Mouse (Mus musculus) lung, embryonic 15.5 days (tissue): Measurements from ENCODE around the gene Cacnb1. TPM values are rescaled to one million over a fixed set of nuclear protein-coding genes. Genes with fewer than 3 reads are reported as not detected.

Source experiments
- ATAC-seq: fragments of 200-750 bp; cut with Nextera tagmentation; 2 replicates; pipeline ENCODE4 v1.8.0; 2017; ENCODE audit warnings: moderate number of reproducible peaks, borderline replicate concordance; ENCODE audit not compliant: low FRiP score, low TSS enrichment; ENCODE audit errors: extremely low read depth
- H3K27ac ChIP-seq: fragments of 300-500 bp; sonication (generic); 2 replicates; pipeline ENCODE4 v1.5.1; 2015; ENCODE audit warnings: moderate library complexity, mild to moderate bottlenecking, inconsistent platforms
- H3K27me3 ChIP-seq: fragments of 300-500 bp; sonication (generic); 2 replicates; pipeline ENCODE4 v1.6.1; 2015; ENCODE audit warnings: inconsistent platforms
- H3K36me3 ChIP-seq: fragments of 300-500 bp; sonication (generic); 2 replicates; pipeline ENCODE4 v1.6.1; 2015; ENCODE audit warnings: inconsistent platforms
- H3K4me1 ChIP-seq: fragments of 300-500 bp; sonication (generic); 2 replicates; pipeline ENCODE4 v1.6.1; 2015; ENCODE audit warnings: inconsistent platforms
- H3K4me2 ChIP-seq: fragments of 300-500 bp; sonication (generic); 2 replicates; pipeline ENCODE4 v1.6.1; 2015; ENCODE audit warnings: inconsistent platforms, mild to moderate bottlenecking, moderate library complexity
- H3K4me3 ChIP-seq: fragments of 300-500 bp; sonication (generic); 2 replicates; pipeline ENCODE4 v1.5.1; 2015; ENCODE audit warnings: mild to moderate bottlenecking, inconsistent platforms
- H3K9ac ChIP-seq: fragments of 300-500 bp; sonication (generic); 2 replicates; pipeline ENCODE4 v1.6.1; 2015; ENCODE audit warnings: inconsistent platforms
- H3K9me3 ChIP-seq: fragments of 300-500 bp; sonication (generic); 2 replicates; pipeline ENCODE4 v1.6.1; 2016; ENCODE audit warnings: inconsistent platforms
- WGBS: fragments of 180-500 bp; shearing (Covaris S2); methylation state at CpG from one replicate; pipeline ENCODE4 v1.1.7; 2015; 5-methylcytosine and 5-hydroxymethylcytosine counted together
- polyA plus RNA-seq: library from polyadenylated mRNA; unstranded; fragments of >200 nt; fragmentation: Nextera tagmentation; extraction: Ambion mirVana; gene quantifications from 2 replicates; pipeline ENCODE4 v1.2.1, GENCODE M21; 2015

Gene Cacnb1
- polyA plus RNA-seq, 1 experiment from 2014 or later, result 4.9 TPM

DNA sequence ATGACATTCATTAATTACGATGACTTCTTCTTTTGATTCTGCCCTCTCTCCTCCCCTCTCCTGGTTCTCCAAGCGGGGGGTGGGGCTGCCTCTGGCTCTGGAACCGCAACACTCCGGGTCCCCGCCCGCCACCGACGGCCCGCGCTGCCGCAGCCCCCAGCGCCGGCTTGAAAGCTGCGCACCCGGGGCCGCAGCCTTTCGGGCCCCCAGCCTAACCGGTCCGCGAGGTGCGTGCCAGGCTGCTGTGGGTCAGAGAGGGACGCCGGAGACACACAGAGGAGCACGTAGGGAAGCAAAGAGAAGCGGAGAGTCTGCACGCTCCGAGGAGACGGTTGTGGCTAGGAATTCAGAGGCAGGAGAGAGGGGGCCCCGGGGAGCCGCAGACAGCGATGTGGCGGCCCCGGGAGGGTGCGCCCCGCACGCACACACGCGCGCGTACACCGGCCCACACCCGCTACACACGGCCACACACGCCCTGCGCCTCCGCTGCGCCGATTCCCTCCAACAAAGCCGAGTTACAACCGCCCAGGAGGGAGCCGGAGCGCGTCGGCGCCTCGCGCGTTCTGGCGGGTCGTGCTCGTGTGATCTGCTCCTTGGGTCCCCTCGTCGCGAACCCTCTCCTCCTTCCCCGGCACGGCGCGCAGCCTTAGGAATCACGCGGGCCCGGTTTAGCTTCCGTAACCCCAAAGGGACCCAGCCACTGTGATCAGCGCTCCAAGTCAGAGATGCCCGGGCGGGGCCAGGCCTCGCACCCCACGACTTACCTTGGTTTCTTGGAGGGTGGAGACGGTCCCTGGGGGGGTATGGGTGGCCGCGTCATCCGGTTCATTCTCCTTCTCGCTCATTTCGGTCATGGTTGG is 29.5 kb upstream of the Cacnb1 start:
- Histone ChIP-seq H3K36me3 (no peaks in the 10 kb centered on the region), H3K4me3 (peak overlapping the region; percentile 37), H3K9ac (peak overlapping the region; percentile 14; the same call in 1 of the 2 replicates), H3K27ac (no peak overlapping the region), H3K9me3 (no peaks in the 10 kb centered on the region), H3K4me1 (peaks cover 18% of the 10 kb centered on the region), H3K4me2 (peak overlapping the region; percentile 66), H3K27me3 (peaks cover 80% of the 10 kb centered on the region)
- WGBS, result under 1% methylated on average over 79 of the region's 83 CpGs
- ATAC-seq, result no peak

DNA sequence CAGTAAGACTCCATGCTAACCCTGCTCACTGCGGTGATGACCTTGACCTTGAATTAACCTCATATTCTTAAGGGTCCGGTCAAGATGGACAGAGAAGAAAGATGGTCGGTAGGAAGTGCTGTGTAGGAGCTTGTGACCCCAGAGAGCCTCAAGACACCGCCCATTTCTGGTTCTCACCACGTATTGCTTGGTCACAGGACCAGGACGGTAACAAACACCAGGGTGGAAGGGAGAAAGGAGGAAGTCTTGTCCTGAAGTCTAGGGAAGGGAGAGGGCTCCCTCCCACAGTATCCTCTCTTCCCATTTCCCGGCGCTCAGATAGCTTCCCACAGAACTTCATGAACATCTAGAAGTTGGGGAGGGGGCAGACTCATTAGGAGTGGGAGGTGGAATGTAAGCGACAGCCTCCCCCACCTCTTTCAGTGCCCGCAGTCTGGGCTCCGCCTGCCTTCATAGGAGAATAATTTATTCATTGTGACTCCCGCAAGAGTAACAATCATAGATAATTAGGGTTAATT is 28.8 kb upstream of the Cacnb1 start:
- peak overlapping the region; percentile 37 for H3K4me3 ChIP-seq
- H3K4me2 ChIP-seq, result peak overlapping the region; percentile 66
- no peak overlapping the region for H3K27ac ChIP-seq
- no peaks in the 10 kb centered on the region for H3K9me3 ChIP-seq
- peaks cover 18% of the 10 kb centered on the region for H3K4me1 ChIP-seq
- no peak for ATAC-seq
- 8% methylated on average over 12 of the region's 12 CpGs for WGBS
- no peak overlapping the region for H3K9ac ChIP-seq
- H3K36me3 ChIP-seq, result no peaks in the 10 kb centered on the region
- H3K27me3 ChIP-seq, result peaks cover 76% of the 10 kb centered on the region

DNA sequence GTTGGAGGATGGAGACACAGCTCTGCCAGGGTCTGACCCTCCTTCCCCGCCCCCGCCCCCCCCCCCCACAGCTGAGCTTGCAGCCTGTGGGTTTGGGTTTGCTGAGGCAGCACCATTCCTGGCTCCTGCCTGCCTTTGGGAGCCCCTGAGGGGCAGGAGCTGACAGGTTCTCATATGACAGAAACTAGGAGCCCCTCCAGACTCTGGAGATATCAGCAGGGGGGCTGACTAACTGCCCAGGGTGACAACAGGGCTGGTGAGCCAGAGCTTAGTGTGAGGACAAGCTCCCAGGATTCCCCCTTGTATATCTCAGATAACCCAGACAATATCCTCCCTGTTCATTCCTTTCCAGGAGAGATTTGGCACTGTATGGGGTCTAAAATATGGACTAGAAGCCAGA is 28.1 kb upstream of the Cacnb1 start:
- H3K27me3 ChIP-seq, result peaks cover 75% of the 10 kb centered on the region
- H3K4me3 ChIP-seq, result no peak overlapping the region
- no peak overlapping the region for H3K4me2 ChIP-seq
- H3K36me3 ChIP-seq, result no peaks in the 10 kb centered on the region
- WGBS, result 10% methylated on average over 2 of the region's 2 CpGs
- H3K9ac ChIP-seq, result no peak overlapping the region
- no peaks in the 10 kb centered on the region for H3K9me3 ChIP-seq
- ATAC-seq, result no peak
- H3K27ac ChIP-seq, result no peak overlapping the region
- H3K4me1 ChIP-seq, result peaks cover 18% of the 10 kb centered on the region

DNA sequence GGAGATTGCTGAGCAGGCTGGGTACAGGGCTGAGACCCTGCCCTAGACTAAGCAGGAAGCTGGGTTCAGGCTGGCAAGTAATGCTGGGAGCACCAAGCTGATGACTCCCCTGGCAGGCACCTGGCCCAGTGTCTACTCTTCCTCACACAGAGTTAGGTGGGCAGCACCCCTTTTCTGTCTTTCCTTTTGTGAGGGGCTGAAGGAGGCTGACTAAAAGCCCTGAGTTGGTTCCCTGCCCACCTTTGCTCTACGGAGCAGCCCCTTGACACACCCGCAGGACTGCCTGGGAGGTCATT is 27.6 kb upstream of the Cacnb1 start:
- no peak overlapping the region for H3K4me2 ChIP-seq
- H3K9ac ChIP-seq, result no peak overlapping the region
- no peak overlapping the region for H3K27ac ChIP-seq
- H3K4me1 ChIP-seq, result peaks cover 18% of the 10 kb centered on the region
- no peak overlapping the region for H3K4me3 ChIP-seq
- no peak for ATAC-seq
- H3K36me3 ChIP-seq, result no peaks in the 10 kb centered on the region
- WGBS, result 48% methylated on average over 2 of the region's 2 CpGs
- H3K9me3 ChIP-seq, result no peaks in the 10 kb centered on the region
- H3K27me3 ChIP-seq, result peaks cover 70% of the 10 kb centered on the region

DNA sequence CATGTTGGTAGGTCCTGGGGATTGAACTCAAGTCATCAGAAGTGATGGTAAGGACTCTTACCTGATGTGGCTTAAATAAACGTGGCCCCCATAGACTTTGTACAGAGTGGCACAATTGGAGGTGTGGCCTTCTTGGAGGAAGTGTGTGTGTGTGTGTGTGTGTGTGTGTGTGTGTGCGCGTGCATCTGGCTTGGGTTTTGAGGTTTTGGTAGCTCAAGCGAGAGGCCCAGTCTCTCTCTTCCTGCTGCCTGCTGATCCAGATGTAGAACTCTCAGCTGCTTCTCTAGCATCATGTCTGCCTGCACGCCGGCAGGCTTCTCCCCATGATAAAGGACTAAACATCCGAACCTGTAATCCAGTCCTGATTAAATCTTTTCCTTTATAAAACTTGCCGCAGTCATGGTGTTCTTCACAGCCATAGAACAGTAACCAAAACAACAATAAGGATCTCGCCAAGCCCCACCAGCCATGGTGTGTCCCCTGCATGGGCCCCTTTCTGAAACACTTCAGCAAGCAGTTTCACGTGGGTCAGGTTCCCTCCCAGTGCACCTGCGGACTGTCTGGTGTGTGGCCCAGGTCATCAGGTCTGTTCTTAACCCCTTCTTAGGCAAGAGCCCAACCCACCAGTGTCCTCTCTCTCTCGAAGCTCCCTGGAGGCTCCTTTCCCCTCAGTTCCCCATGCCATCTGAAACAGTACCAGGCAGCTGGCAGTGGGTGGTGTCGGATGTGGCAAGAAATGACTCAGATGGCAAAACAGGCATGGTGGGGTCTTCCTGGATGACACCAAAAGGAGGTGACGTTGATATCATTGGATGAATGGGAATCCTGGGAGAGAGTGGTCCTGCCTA is 27.1 kb upstream of the Cacnb1 start:
- H3K4me1 ChIP-seq, result peaks cover 21% of the 10 kb centered on the region
- no peak overlapping the region for H3K9ac ChIP-seq
- no peak for ATAC-seq
- H3K27me3 ChIP-seq, result peaks cover 64% of the 10 kb centered on the region
- H3K4me2 ChIP-seq, result no peak overlapping the region
- H3K4me3 ChIP-seq, result no peak overlapping the region
- H3K27ac ChIP-seq, result no peak overlapping the region
- H3K9me3 ChIP-seq, result no peaks in the 10 kb centered on the region
- H3K36me3 ChIP-seq, result no peaks in the 10 kb centered on the region
- WGBS, result 59% methylated on average over 14 of the region's 14 CpGs

DNA sequence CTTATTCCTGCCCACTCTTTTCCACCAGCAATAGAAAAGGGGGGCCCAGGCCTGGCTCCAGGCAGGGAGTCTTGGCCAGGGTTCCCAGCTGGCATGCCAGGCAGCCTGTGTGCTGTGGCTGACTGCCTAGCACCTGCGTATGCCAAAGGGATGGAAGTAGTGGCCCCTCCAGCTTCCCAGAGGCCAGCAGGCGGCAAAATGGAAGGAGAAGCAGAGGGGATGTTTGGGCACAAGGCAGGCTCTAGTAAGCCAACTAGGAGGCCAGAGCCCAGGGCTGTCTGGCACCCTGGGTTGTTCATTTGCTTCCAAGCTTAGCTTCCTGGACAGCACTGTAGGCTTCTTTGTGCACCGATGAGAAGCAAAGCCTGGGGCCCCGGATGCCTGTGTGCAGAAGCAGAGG is 24.9 kb upstream of the Cacnb1 start:
- 72% methylated on average over 4 of the region's 4 CpGs for WGBS
- Histone ChIP-seq H3K4me1 (peaks cover 30% of the 10 kb centered on the region), H3K4me3 (no peak overlapping the region), H3K27ac (no peak overlapping the region), H3K36me3 (no peaks in the 10 kb centered on the region), H3K27me3 (peaks cover 46% of the 10 kb centered on the region), H3K9ac (no peak overlapping the region), H3K9me3 (no peaks in the 10 kb centered on the region), H3K4me2 (no peak overlapping the region)
- no peak for ATAC-seq

DNA sequence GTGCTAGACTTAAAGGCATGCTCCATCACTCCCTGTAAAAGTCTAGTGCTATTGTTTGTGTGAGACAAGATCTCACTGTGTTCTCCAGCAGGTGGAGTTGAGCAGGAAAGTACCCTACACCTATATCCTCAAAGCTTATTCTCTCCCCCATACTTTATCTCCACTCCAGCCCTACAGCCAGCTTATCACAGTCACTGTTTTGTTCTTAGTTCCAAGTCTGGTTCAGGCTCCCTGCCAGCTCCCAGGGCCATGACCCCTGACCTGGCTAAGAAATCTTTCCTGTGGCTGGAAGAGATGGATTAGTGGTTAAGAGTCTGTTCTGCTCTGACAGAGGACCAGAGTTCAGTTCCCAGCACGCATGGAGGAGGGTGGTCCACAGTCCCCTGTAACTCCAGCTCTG is 23.6 kb upstream of the Cacnb1 start:
- H3K4me2 ChIP-seq, result no peak overlapping the region
- H3K4me1 ChIP-seq, result peaks cover 17% of the 10 kb centered on the region
- H3K36me3 ChIP-seq, result no peaks in the 10 kb centered on the region
- no peaks in the 10 kb centered on the region for H3K9me3 ChIP-seq
- no peak overlapping the region for H3K9ac ChIP-seq
- no peak overlapping the region for H3K27ac ChIP-seq
- no peak overlapping the region for H3K4me3 ChIP-seq
- 69% methylated on average over 1 of the region's 1 CpGs for whole genome bisulfite sequencing
- no peak for ATAC-seq
- H3K27me3 ChIP-seq, result peaks cover 33% of the 10 kb centered on the region

DNA sequence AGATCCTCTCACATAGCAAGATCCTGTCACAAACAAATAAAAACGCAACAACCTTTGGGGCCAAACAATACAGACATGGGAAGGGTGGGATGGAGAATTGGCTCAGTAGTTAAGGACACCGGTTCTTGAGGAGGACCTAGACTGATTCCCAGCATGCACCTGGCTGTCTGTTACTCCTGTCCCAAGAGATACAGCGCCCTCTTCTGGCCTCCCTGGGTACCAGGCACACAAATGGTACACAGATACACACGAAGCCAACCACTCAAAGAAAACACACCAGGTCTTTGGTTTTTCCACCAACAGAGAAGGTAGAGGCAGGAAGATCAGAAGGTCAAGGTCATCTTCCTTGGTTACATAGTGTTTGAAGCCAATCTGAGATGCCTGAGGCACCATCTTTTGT is 22.8 kb upstream of the Cacnb1 start:
- 58% methylated on average over 4 of the region's 4 CpGs for WGBS
- no peaks in the 10 kb centered on the region for H3K9me3 ChIP-seq

DNA sequence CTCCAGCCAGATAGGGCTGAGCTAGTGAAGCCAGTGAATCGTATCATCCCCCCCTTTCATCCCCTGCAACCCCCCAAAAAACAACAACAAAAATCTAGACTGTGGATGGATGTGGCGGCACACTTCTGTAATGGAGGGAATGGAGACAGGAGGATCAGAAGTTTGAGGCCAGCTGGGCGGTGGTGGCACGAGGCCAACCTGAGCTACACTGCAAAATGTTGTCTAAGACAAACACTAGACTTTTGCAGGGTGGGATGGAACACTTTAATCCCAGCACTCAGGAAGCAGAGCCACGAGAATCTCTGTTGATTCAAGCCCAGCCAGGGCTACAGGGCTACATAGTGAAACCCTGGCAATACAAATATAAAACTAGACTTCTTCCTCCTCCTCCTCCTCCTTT is 21.2 kb upstream of the Cacnb1 start:
- no peak for ATAC-seq
- 27% methylated on average over 5 of the region's 5 CpGs for WGBS
- H3K4me2 ChIP-seq, result peak overlapping the region; percentile 26

More for the DNA sequence above, 22.8 kb upstream of the Cacnb1 start:
- Histone ChIP-seq H3K9ac (no peak overlapping the region), H3K4me3 (no peak overlapping the region), H3K27ac (no peak overlapping the region), H3K4me1 (peaks cover 17% of the 10 kb centered on the region), H3K36me3 (no peaks in the 10 kb centered on the region), H3K27me3 (peaks cover 25% of the 10 kb centered on the region), H3K4me2 (no peak overlapping the region)
- ATAC-seq, result no peak

DNA sequence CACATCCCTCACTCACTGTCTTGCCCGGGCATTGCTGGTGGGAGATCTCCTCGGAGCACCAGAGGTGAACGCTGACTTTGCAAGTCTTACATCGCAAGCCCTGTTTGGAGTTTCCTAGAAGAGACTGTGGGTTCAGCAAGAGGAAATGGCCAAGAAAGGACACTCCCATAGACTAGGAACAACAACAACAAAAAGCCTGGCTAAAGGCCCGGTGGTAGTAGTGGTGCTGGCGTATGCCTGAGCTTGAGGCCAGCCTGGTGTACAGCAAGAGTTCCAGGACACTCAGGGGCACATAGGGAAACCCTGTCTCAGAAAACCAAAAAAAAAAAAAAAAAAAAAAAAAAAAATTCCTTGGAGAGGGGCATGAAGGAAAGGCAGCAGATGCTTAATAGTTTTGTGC is 19.9 kb upstream of the Cacnb1 start:
- Histone ChIP-seq H3K27me3 (peaks cover 2% of the 10 kb centered on the region; the same call in 1 of the 2 replicates), H3K9ac (no peak overlapping the region), H3K9me3 (no peaks in the 10 kb centered on the region), H3K36me3 (no peaks in the 10 kb centered on the region), H3K27ac (no peak overlapping the region), H3K4me2 (no peak overlapping the region), H3K4me3 (no peak overlapping the region), H3K4me1 (peaks cover 17% of the 10 kb centered on the region)
- 71% methylated on average over 6 of the region's 6 CpGs for WGBS
- ATAC-seq, result no peak

More for the DNA sequence above, 21.2 kb upstream of the Cacnb1 start:
- Histone ChIP-seq H3K9ac (no peak overlapping the region), H3K4me3 (no peak overlapping the region), H3K27ac (no peak overlapping the region), H3K4me1 (peaks cover 17% of the 10 kb centered on the region), H3K27me3 (peaks cover 12% of the 10 kb centered on the region; the same call in 1 of the 2 replicates), H3K36me3 (no peaks in the 10 kb centered on the region), H3K9me3 (no peaks in the 10 kb centered on the region)

DNA sequence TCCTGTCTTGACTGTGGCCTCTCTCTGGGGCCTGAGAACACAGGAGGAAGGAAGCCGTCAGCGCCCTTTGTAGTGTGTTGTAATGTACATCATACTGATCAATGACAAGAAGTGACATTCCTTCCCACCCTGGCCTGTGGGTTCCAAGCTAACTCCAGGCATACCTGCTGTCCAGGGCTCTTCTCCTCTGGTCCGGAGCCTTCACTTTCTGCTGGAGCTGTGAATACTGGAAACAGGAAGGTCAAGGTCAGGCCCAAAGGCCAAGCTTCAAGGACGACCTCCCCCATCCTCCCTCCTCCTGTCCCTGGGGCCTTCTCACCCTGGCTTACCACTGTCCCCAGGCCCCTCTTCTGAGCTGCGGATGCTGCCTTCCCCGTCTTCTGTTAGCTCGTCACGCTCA is 18.1 kb upstream of the Cacnb1 start:
- no peak overlapping the region for H3K9ac ChIP-seq
- no peak for ATAC-seq
- H3K27me3 ChIP-seq, result peaks cover 15% of the 10 kb centered on the region
- H3K9me3 ChIP-seq, result no peaks in the 10 kb centered on the region
- H3K36me3 ChIP-seq, result no peaks in the 10 kb centered on the region
- no peak overlapping the region for H3K27ac ChIP-seq
- WGBS, result 67% methylated on average over 8 of the region's 8 CpGs
- no peak overlapping the region for H3K4me3 ChIP-seq
- peaks cover 21% of the 10 kb centered on the region for H3K4me1 ChIP-seq
- no peak overlapping the region for H3K4me2 ChIP-seq

DNA sequence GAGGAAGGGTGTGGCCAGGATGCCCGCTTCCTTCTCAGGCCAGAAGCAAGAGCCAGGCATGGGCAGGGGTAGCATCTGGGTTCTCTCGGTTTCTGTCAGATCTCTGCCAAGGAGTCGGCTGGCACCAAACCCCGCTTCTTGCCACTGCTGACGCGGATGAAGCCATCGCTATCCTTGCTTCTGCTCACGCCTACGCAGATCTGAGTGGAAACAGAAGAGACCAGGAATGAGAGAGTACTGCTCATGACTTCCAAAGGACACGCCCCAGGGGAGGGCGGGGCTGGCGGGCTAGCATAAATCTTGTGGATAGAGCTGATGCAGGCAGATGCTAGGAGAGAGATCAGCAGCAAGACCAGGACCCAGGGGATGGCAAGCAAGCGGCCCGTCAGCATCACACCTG is 15.0 kb upstream of the Cacnb1 start:
- peaks cover 28% of the 10 kb centered on the region for H3K27me3 ChIP-seq
- H3K9ac ChIP-seq, result no peak overlapping the region
- no peaks in the 10 kb centered on the region for H3K36me3 ChIP-seq
- ATAC-seq, result no peak
- peaks cover 11% of the 10 kb centered on the region for H3K4me1 ChIP-seq
- no peaks in the 10 kb centered on the region for H3K9me3 ChIP-seq
- H3K27ac ChIP-seq, result no peak overlapping the region
- no peak overlapping the region for H3K4me2 ChIP-seq
- 60% methylated on average over 14 of the region's 14 CpGs for WGBS
- no peak overlapping the region for H3K4me3 ChIP-seq
